Mouse (Mus musculus) G1E (cell line): ENCODE results near the gene Zfp740.

Experiments
- CTCF ChIP-seq: IDR thresholded peaks from 2 replicates; pipeline ENCODE4 v1.5.1; 2012; ENCODE audit warnings: low read depth, low read length, inconsistent platforms, mixed read lengths
- POLR2AphosphoS5 ChIP-seq: IDR thresholded peaks from 2 replicates; pipeline ENCODE4 v1.6.1; 2012; ENCODE audit warnings: low read depth, low read length, inconsistent platforms; ENCODE audit not compliant: insufficient replicate concordance
- TAL1 ChIP-seq: conservative IDR thresholded peaks from 2 replicates; pipeline ENCODE4 v1.6.1; 2012; ENCODE audit warnings: low read depth, low read length, inconsistent platforms, mixed read lengths

DNA sequence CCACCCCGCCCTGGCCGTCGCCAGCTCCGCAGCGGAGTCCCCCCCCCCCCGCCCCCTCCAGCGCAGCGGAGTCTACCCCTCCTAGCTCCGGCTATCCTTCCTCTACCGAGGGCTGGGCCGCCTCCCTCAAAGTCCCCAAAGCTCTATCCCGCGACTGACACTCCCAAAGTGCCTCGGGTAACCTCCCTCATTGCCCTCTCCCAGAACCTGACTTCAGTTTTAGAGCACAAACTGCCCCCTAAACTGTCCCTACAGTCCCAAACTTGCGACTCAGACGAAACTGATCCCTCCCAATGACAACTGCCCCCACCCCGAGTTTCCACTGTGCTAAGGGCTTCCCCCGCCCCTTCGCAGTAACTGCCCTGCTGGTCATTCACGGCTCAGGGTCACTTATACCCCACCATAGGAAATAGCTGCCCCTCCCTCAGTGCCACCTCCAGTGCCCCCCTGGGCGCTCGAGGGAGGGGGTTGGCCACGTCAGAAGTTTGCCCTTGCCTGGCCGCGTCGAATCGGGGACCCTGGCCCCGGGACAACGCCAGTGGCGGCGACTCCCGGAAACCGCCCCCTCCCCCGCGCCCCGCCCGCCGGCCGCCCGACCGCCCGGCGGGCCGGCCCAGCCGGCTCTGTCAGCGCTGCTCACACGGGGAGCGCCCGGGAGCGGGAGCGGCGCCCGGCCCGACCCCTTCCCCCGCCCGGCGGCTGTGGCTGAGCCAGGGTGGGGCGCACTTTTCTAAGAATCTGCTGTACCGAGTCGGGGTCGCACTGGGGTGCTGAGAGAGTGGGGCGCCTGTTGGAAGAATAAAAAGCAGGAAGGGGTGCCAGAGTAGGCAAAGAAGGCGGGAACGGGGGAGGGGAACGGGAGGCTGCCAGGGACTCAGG is 44.4 kb downstream of the Zfp740 start:
- no peak for TF ChIP-seq CTCF
- TF ChIP-seq POLR2AphosphoS5: no peak
- TF ChIP-seq TAL1: no peak
